Mouse (Mus musculus): ENCODE results near the gene Lrrc38. TPM values are rescaled to one million over a fixed set of nuclear protein-coding genes. Genes with fewer than 3 reads are reported as not detected.

The Lrrc38 gene
- polyA plus RNA-seq (2014; fragmentation: Nextera tagmentation; extraction: Ambion mirVana) = not detected in 2 replicates

- H3K4me1 ChIP-seq (ENCODE audit: control insufficient read depth, insufficient read depth, low read length) = no peaks in the 10 kb centered on the region
- peak within 1 kb of the TSS; percentile 41 for H3K4me3 ChIP-seq (ENCODE audit: low read depth, low read length)
- WGBS = under 1% methylated on average over 19 of the region's 19 CpGs
- H3K27ac ChIP-seq (ENCODE audit: low read length) = no peak within 1 kb of the TSS
- peaks cover 32% of the 10 kb centered on the region for H3K27me3 ChIP-seq (ENCODE audit: control insufficient read depth, insufficient read depth, low read length)
- 0 out of 2 replicates have a peak within 1 kb of the TSS, but pooled peaks have one; percentile 11 for H3K9ac ChIP-seq (replicated peaks; ENCODE audit: low read depth, low read length)
- no peaks in the 10 kb centered on the region for H3K36me3 ChIP-seq (ENCODE audit: control insufficient read depth, insufficient read depth, low read length)
- peak within 1 kb of the TSS; percentile 92 for H3K4me2 ChIP-seq (replicated peaks; ENCODE audit: low read depth, low read length)
- ATAC-seq (ENCODE audit: insufficient number of reproducible peaks, insufficient read depth, low FRiP score, low read depth) = peak; percentile 47; the same call in 1 of the 2 replicates
- H3K9me3 ChIP-seq (ENCODE audit: control insufficient read depth, low read depth, low read length) = no peaks in the 10 kb centered on the region
Measured at GRCm38 (mm10) chr4:143349484-143349906, at the start of gene Lrrc38. Gene Lrrc38 (plus strand): TSS chr4:143349757.

- Histone ChIP-seq H3K4me2 (replicated peaks; ENCODE audit: low read depth, low read length) (peak overlapping the region; percentile 75), H3K27ac (ENCODE audit: low read length) (no peak overlapping the region)
- ATAC-seq (ENCODE audit: insufficient number of reproducible peaks, insufficient read depth, low FRiP score, low read depth) = no peak
Measured at GRCm38 (mm10) chr4:143300113-143300688, 49.4 kb upstream of the Lrrc38 start.

GRCm38 (mm10) chr4:143301042-143301441 is 48.5 kb upstream of the Lrrc38 start:
- Histone ChIP-seq H3K9me3 (ENCODE audit: control insufficient read depth, low read depth, low read length) (no peaks in the 10 kb centered on the region), H3K4me2 (replicated peaks; ENCODE audit: low read depth, low read length) (no peak overlapping the region), H3K27me3 (ENCODE audit: control insufficient read depth, insufficient read depth, low read length) (no peaks in the 10 kb centered on the region), H3K36me3 (ENCODE audit: control insufficient read depth, insufficient read depth, low read length) (no peaks in the 10 kb centered on the region), H3K9ac (replicated peaks; ENCODE audit: low read depth, low read length) (no peak overlapping the region), H3K4me3 (ENCODE audit: low read depth, low read length) (no peak overlapping the region), H3K27ac (ENCODE audit: low read length) (no peak overlapping the region), H3K4me1 (ENCODE audit: control insufficient read depth, insufficient read depth, low read length) (peaks cover 12% of the 10 kb centered on the region)
- WGBS = 64% methylated on average over 5 of the region's 5 CpGs
- no peak for ATAC-seq (ENCODE audit: insufficient number of reproducible peaks, insufficient read depth, low FRiP score, low read depth)

More at GRCm38 (mm10) chr4:143300113-143300688, 49.4 kb upstream of the Lrrc38 start:
- no peaks in the 10 kb centered on the region for H3K9me3 ChIP-seq (ENCODE audit: control insufficient read depth, low read depth, low read length)
- H3K4me1 ChIP-seq (ENCODE audit: control insufficient read depth, insufficient read depth, low read length) = peaks cover 12% of the 10 kb centered on the region
- 8% methylated on average over 12 of the region's 12 CpGs for WGBS
- H3K27me3 ChIP-seq (ENCODE audit: control insufficient read depth, insufficient read depth, low read length) = no peaks in the 10 kb centered on the region
- no peaks in the 10 kb centered on the region for H3K36me3 ChIP-seq (ENCODE audit: control insufficient read depth, insufficient read depth, low read length)
- peak overlapping the region; percentile 36; the same call in 1 of the 2 replicates for H3K4me3 ChIP-seq (ENCODE audit: low read depth, low read length)
- H3K9ac ChIP-seq (replicated peaks; ENCODE audit: low read depth, low read length) = no peak overlapping the region

GRCm38 (mm10) chr4:143301875-143302274 is 47.7 kb upstream of the Lrrc38 start:
- Histone ChIP-seq H3K36me3 (ENCODE audit: control insufficient read depth, insufficient read depth, low read length) (no peaks in the 10 kb centered on the region), H3K4me1 (ENCODE audit: control insufficient read depth, insufficient read depth, low read length) (peaks cover 12% of the 10 kb centered on the region), H3K27me3 (ENCODE audit: control insufficient read depth, insufficient read depth, low read length) (no peaks in the 10 kb centered on the region), H3K4me3 (ENCODE audit: low read depth, low read length) (no peak overlapping the region), H3K9me3 (ENCODE audit: control insufficient read depth, low read depth, low read length) (no peaks in the 10 kb centered on the region), H3K27ac (ENCODE audit: low read length) (no peak overlapping the region), H3K9ac (replicated peaks; ENCODE audit: low read depth, low read length) (no peak overlapping the region), H3K4me2 (replicated peaks; ENCODE audit: low read depth, low read length) (no peak overlapping the region)
- ATAC-seq (ENCODE audit: insufficient number of reproducible peaks, insufficient read depth, low FRiP score, low read depth) = no peak
- WGBS = 52% methylated on average over 4 of the region's 4 CpGs

- 40% methylated on average over 11 of the region's 11 CpGs for WGBS
- Histone ChIP-seq H3K36me3 (ENCODE audit: control insufficient read depth, insufficient read depth, low read length) (no peaks in the 10 kb centered on the region), H3K27me3 (ENCODE audit: control insufficient read depth, insufficient read depth, low read length) (no peaks in the 10 kb centered on the region), H3K9ac (replicated peaks; ENCODE audit: low read depth, low read length) (no peak overlapping the region), H3K4me1 (ENCODE audit: control insufficient read depth, insufficient read depth, low read length) (peaks cover 12% of the 10 kb centered on the region), H3K9me3 (ENCODE audit: control insufficient read depth, low read depth, low read length) (no peaks in the 10 kb centered on the region), H3K27ac (ENCODE audit: low read length) (no peak overlapping the region), H3K4me3 (ENCODE audit: low read depth, low read length) (no peak overlapping the region), H3K4me2 (replicated peaks; ENCODE audit: low read depth, low read length) (no peak overlapping the region)
- no peak for ATAC-seq (ENCODE audit: insufficient number of reproducible peaks, insufficient read depth, low FRiP score, low read depth)
Measured at GRCm38 (mm10) chr4:143302279-143302890, 47.2 kb upstream of the Lrrc38 start.

GRCm38 (mm10) chr4:143305031-143305430 is 44.5 kb upstream of the Lrrc38 start:
- ATAC-seq (ENCODE audit: insufficient number of reproducible peaks, insufficient read depth, low FRiP score, low read depth) = no peak
- H3K4me3 ChIP-seq (ENCODE audit: low read depth, low read length) = no peak overlapping the region
- 98% methylated on average over 4 of the region's 4 CpGs for WGBS

GRCm38 (mm10) chr4:143305987-143306772 is 43.4 kb upstream of the Lrrc38 start:
- WGBS = 57% methylated on average over 5 of the region's 5 CpGs
- Histone ChIP-seq H3K36me3 (ENCODE audit: control insufficient read depth, insufficient read depth, low read length) (no peaks in the 10 kb centered on the region), H3K27me3 (ENCODE audit: control insufficient read depth, insufficient read depth, low read length) (no peaks in the 10 kb centered on the region), H3K4me2 (replicated peaks; ENCODE audit: low read depth, low read length) (no peak overlapping the region), H3K4me3 (ENCODE audit: low read depth, low read length) (no peak overlapping the region), H3K4me1 (ENCODE audit: control insufficient read depth, insufficient read depth, low read length) (no peaks in the 10 kb centered on the region), H3K9me3 (ENCODE audit: control insufficient read depth, low read depth, low read length) (no peaks in the 10 kb centered on the region), H3K27ac (ENCODE audit: low read length) (no peak overlapping the region), H3K9ac (replicated peaks; ENCODE audit: low read depth, low read length) (no peak overlapping the region)
- no peak for ATAC-seq (ENCODE audit: insufficient number of reproducible peaks, insufficient read depth, low FRiP score, low read depth)

More at GRCm38 (mm10) chr4:143305031-143305430, 44.5 kb upstream of the Lrrc38 start:
- H3K4me1 ChIP-seq (ENCODE audit: control insufficient read depth, insufficient read depth, low read length) = peaks cover 3% of the 10 kb centered on the region
- H3K27me3 ChIP-seq (ENCODE audit: control insufficient read depth, insufficient read depth, low read length) = no peaks in the 10 kb centered on the region
- H3K9me3 ChIP-seq (ENCODE audit: control insufficient read depth, low read depth, low read length) = no peaks in the 10 kb centered on the region
- H3K9ac ChIP-seq (replicated peaks; ENCODE audit: low read depth, low read length) = no peak overlapping the region
- no peak overlapping the region for H3K27ac ChIP-seq (ENCODE audit: low read length)
- no peaks in the 10 kb centered on the region for H3K36me3 ChIP-seq (ENCODE audit: control insufficient read depth, insufficient read depth, low read length)
- no peak overlapping the region for H3K4me2 ChIP-seq (replicated peaks; ENCODE audit: low read depth, low read length)

- ATAC-seq (ENCODE audit: insufficient number of reproducible peaks, insufficient read depth, low FRiP score, low read depth) = no peak
- Histone ChIP-seq H3K9ac (replicated peaks; ENCODE audit: low read depth, low read length) (no peak overlapping the region), H3K27me3 (ENCODE audit: control insufficient read depth, insufficient read depth, low read length) (no peaks in the 10 kb centered on the region), H3K4me1 (ENCODE audit: control insufficient read depth, insufficient read depth, low read length) (no peaks in the 10 kb centered on the region), H3K9me3 (ENCODE audit: control insufficient read depth, low read depth, low read length) (no peaks in the 10 kb centered on the region), H3K27ac (ENCODE audit: low read length) (no peak overlapping the region), H3K4me3 (ENCODE audit: low read depth, low read length) (no peak overlapping the region), H3K36me3 (ENCODE audit: control insufficient read depth, insufficient read depth, low read length) (no peaks in the 10 kb centered on the region), H3K4me2 (replicated peaks; ENCODE audit: low read depth, low read length) (no peak overlapping the region)
- WGBS = 48% methylated on average over 2 of the region's 2 CpGs
Measured at GRCm38 (mm10) chr4:143311341-143311740, 38.2 kb upstream of the Lrrc38 start.
